Comparison of ENCODE assay signal across 8 mouse cellular contexts in the genomic region with DNA sequence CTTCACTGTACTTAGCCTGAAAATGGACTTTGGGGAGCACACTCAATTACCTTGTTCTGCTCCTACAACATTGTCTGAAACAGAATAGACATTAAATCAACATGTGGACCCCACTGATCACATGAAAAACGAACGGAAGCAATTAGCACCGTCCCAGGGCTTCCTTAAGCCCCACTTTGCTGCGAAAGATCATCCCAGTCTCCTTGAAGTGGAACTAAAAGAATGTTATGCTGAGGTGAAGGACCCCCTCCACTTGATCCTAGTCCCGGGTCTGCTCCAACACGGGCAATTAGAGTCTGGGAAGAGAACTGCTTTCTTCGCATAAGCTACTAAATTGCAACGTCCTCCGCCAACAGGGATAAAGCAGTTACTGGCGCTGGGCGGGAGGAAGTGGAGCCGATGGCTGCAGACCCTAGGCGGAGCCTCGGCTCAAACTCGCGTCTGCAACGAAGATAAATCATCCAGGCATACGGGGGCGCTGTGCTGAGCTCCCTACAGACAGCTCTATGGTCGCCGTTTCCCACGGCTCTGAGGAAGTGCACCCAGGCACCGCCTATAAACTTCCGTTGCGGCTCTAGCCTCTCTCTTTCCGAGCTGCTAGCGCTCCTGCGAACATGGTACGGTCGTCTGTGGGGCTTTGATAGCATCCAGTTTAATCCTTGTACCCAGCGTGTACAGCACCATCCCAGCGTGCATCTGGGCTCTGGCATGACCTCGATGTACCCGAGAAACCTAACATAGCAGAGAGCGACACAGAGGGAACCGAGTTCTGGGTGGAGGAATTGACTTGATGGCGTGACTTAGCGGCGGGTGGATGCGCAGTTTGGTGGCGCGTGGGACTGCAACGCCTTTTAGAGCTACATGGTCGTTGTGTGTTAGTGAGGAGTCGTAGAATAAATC. TPM values are rescaled to one million over a fixed set of nuclear protein-coding genes. Genes with fewer than 3 reads are reported as not detected.
A peak's percentile ranks its signal among the peaks of the same experiment; 100 is the strongest.
DNase-seq lines count a peak whose midpoint lies in the region; ATAC-seq and TF ChIP-seq lines count a peak whose summit lies in the region.

A gene (plus strand): TSS at position 552 of the 900 bp plus-strand sequence.

- TF ChIP-seq POLR2A in MEL (IDR thresholded peaks at IDR 0.05; ENCODE audit: control insufficient read depth in 1 of 2, insufficient read depth in 1 of 2, low read depth in 1 of 2, low read length in 2 of 2, poor library complexity in 1 of 2): no peak
- peak; percentile 86; the same call in 1 of the 2 replicates for TF ChIP-seq POLR2A in cerebellum, adult 2 months (IDR thresholded peaks at IDR 0.05; ENCODE audit: borderline replicate concordance, insufficient read depth, low read length)

- H3K4me2 ChIP-seq in forebrain, postnatal 0 days (ENCODE audit: low read depth): peak within 1 kb of the TSS; percentile 50
- H3K4me2 ChIP-seq in lung, embryonic 15.5 days: peak within 1 kb of the TSS; percentile 58

- peak within 1 kb of the TSS; percentile 99 for H3K27ac ChIP-seq in MEL (ENCODE audit: control insufficient read depth, low read depth, low read length)
- peak within 1 kb of the TSS; percentile 15; the same call in 1 of the 2 replicates for H3K27ac ChIP-seq in cerebellum, adult 2 months (ENCODE audit: insufficient read depth, low read length)
- peak within 1 kb of the TSS; percentile 80 for H3K27ac ChIP-seq in forebrain, postnatal 0 days (ENCODE audit: low read depth, low read length)
- peak within 1 kb of the TSS; percentile 86 for H3K27ac ChIP-seq in lung, embryonic 15.5 days

- H3K9ac ChIP-seq in MEL (ENCODE audit: control insufficient read depth, low read depth, low read length, poor library complexity, severe bottlenecking): peak within 1 kb of the TSS; percentile 85
- peak within 1 kb of the TSS; percentile 56 for H3K9ac ChIP-seq in forebrain, postnatal 0 days
- H3K9ac ChIP-seq in lung, embryonic 15.5 days: peak within 1 kb of the TSS; percentile 57

- peak in 1 of 3 experiments; percentile 89; a peak in 2 of 6 replicates for TF ChIP-seq CTCF in MEL (IDR thresholded peaks at IDR 0.05 in 2 of 3, conservative IDR thresholded peaks at IDR 0.05 in 1 of 3; ENCODE audit: control insufficient read depth in 1 of 3, insufficient read depth in 1 of 3, low read depth in 2 of 3, low read length in 3 of 3, poor library complexity in 1 of 3, severe bottlenecking in 1 of 3)
- peak; percentile 51 for TF ChIP-seq CTCF in cerebellum, adult 2 months (IDR thresholded peaks at IDR 0.05; ENCODE audit: borderline replicate concordance, insufficient read depth, low read depth, low read length)
- peak; percentile 63 for TF ChIP-seq CTCF in forebrain, postnatal 0 days (IDR thresholded peaks at IDR 0.05; ENCODE audit: low read depth)

- 4% methylated on average over 45 of the region's 45 CpGs for WGBS in cerebellum, adult 2 months
- WGBS in forebrain, postnatal 0 days: 24% methylated on average over 45 of the region's 45 CpGs
- 13% methylated on average over 45 of the region's 45 CpGs for WGBS in lung, embryonic 15.5 days

- peak within 1 kb of the TSS; percentile 70 to 75 for H3K4me3 ChIP-seq in MEL (ENCODE audit: control insufficient read depth in 1 of 2, insufficient read depth in 1 of 2, low read depth in 2 of 2, low read length in 2 of 2)
- peak within 1 kb of the TSS; percentile 94 for H3K4me3 ChIP-seq in cerebellum, adult 2 months (replicated peaks; ENCODE audit: insufficient read depth, low read depth, low read length)
- H3K4me3 ChIP-seq in forebrain, postnatal 0 days (ENCODE audit: low read depth, low read length): peak within 1 kb of the TSS; percentile 43
- peak within 1 kb of the TSS; percentile 53 for H3K4me3 ChIP-seq in lung, embryonic 15.5 days

- no peak for TF ChIP-seq EP300 in MEL (IDR thresholded peaks at IDR 0.05; ENCODE audit: low read depth in 1 of 2, low read length in 2 of 2)

- no peaks in the 10 kb centered on the region for H3K27me3 ChIP-seq in MEL (ENCODE audit: control insufficient read depth in 1 of 2, insufficient read depth in 2 of 2, low read length in 2 of 2)
- H3K27me3 ChIP-seq in cerebellum, adult 2 months (ENCODE audit: control insufficient read depth, insufficient read depth, low read length): no peaks in the 10 kb centered on the region
- H3K27me3 ChIP-seq in forebrain, postnatal 0 days (ENCODE audit: insufficient read depth, low read length): no peaks in the 10 kb centered on the region
- H3K27me3 ChIP-seq in lung, embryonic 15.5 days: no peaks in the 10 kb centered on the region

- peaks cover 70% of the 10 kb centered on the region for H3K79me2 ChIP-seq in MEL (ENCODE audit: control insufficient read depth, insufficient read depth, low read length, poor library complexity)

- H3K36me3 ChIP-seq in MEL (ENCODE audit: control insufficient read depth in 1 of 2, insufficient read depth in 2 of 2, low read length in 2 of 2): peaks cover 18 to 43% of the 10 kb centered on the region in 2 experiments
- no peaks in the 10 kb centered on the region for H3K36me3 ChIP-seq in forebrain, postnatal 0 days (ENCODE audit: insufficient read depth)
- H3K36me3 ChIP-seq in lung, embryonic 15.5 days: 0 out of 2 replicates have a peak, but pooled peaks cover 10% of the 10 kb centered on the region

- H3K9me3 ChIP-seq in MEL (replicated peaks; ENCODE audit: insufficient read depth, low read length): no peaks in the 10 kb centered on the region
- H3K9me3 ChIP-seq in forebrain, postnatal 0 days (ENCODE audit: low read length): no peaks in the 10 kb centered on the region
- H3K9me3 ChIP-seq in lung, embryonic 15.5 days: no peaks in the 10 kb centered on the region

- peak; percentile 98 for ATAC-seq in forebrain, postnatal 0 days
- ATAC-seq in lung, embryonic 15.5 days (ENCODE audit: borderline replicate concordance, extremely low read depth, low FRiP score, low TSS enrichment): peak; percentile 96

- DNase-seq in MEL (ENCODE audit: low read depth, low spot score): peak; percentile 100
- peak; percentile 87 to 90 for DNase-seq in cerebellum, adult 2 months
- DNase-seq in forebrain, postnatal 0 days: peak; percentile 93
- DNase-seq in heart, postnatal 4 days: peak; percentile 95
- DNase-seq in layer of hippocampus, adult 8-10 months (ENCODE audit: low spot score in 2 of 2): peak; percentile 85 to 89
- DNase-seq in ovary, adult 18-20 months (ENCODE audit: low spot score): peak; percentile 86
- peak; percentile 90 for DNase-seq in thymus, postnatal 0 days (ENCODE audit: low spot score)

- peaks cover 7 to 18% of the 10 kb centered on the region in 2 experiments; a peak in 3 of 4 replicates for H3K4me1 ChIP-seq in MEL (ENCODE audit: control insufficient read depth in 1 of 2, insufficient read depth in 2 of 2, low read length in 2 of 2)
- H3K4me1 ChIP-seq in cerebellum, adult 2 months (ENCODE audit: control insufficient read depth, insufficient read depth, low read length): no peaks in the 10 kb centered on the region
- H3K4me1 ChIP-seq in forebrain, postnatal 0 days (ENCODE audit: insufficient read depth): 0 out of 2 replicates have a peak, but pooled peaks cover 3% of the 10 kb centered on the region
- no peaks in the 10 kb centered on the region; the same call in 1 of the 2 replicates for H3K4me1 ChIP-seq in lung, embryonic 15.5 days

- no peak for TF ChIP-seq RAD21 in MEL (IDR thresholded peaks at IDR 0.05; ENCODE audit: low read depth, low read length)

TF ChIP-seq in MEL, 35 proteins besides CTCF, POLR2A, EP300 and RAD21:
- TF ChIP-seq TAL1 (IDR thresholded peaks at IDR 0.05; ENCODE audit: low read length): peak; percentile 23; the same call in 1 of the 2 replicates
- TF ChIP-seq SMC3 (IDR thresholded peaks at IDR 0.05; ENCODE audit: low read depth, low read length): no peak
- peak; percentile 98 for TF ChIP-seq POLR2AphosphoS5 (IDR thresholded peaks at IDR 0.05; ENCODE audit: borderline replicate concordance, low read depth, low read length)

RNA-seq across cellular contexts. Expression of the gene that starts here (rescaled TPM):
- 6,735 and 6,935 TPM in 2 replicates for total RNA-seq in MEL (2012; rRNA removed)
- 1,000 to 10,000 TPM in 1 of 2 experiments, not detected in 1; 1,673 TPM for polyA plus RNA-seq in MEL (2012; ENCODE audit: insufficient read depth in 1 of 2, insufficient read length in 2 of 2, low read depth in 1 of 2, low replicate concordance in 2 of 2, missing spikeins in 1 of 2)
- 426 and 451 TPM in 2 replicates for polyA plus RNA-seq in cerebellum, adult 2 months (2012; rRNA removed)
- 467 and 887 TPM in 2 replicates for total RNA-seq in forebrain, postnatal 0 days (2014; rRNA removed)
- polyA plus RNA-seq in forebrain, postnatal 0 days (2015; fragmentation: Nextera tagmentation; extraction: Ambion mirVana): 198 and 280 TPM in 2 replicates
- 100 to 1,000 TPM; 208 to 224 TPM for total RNA-seq in heart, postnatal 4 days (2021)
- 100 to 1,000 TPM in 3 of 4 experiments, 10 to 100 TPM in 1; 97.1 to 183 (median 148) TPM for total RNA-seq in layer of hippocampus, adult 8-10 months (2022)
- polyA plus RNA-seq in lung, embryonic 15.5 days (2015; fragmentation: Nextera tagmentation; extraction: Ambion mirVana): 375 and 413 TPM in 2 replicates
- polyA plus RNA-seq in thymus, postnatal 0 days (2015; fragmentation: Nextera tagmentation; extraction: Ambion mirVana): 605 and 639 TPM in 2 replicates

Comparison
In these comparisons a context has a peak if more than half of its experiments do, and no peak if none do; other contexts are left out.
1. Peak in every context shown above with its lines: DNase-seq, ATAC-seq, H3K4me3 ChIP-seq and H3K27ac ChIP-seq.
2. H3K27ac ChIP-seq: peak in every context shown above with its lines; median percentile 99 in MEL; 86 in lung, embryonic 15.5 days; 80 in forebrain, postnatal 0 days; 15 in cerebellum, adult 2 months.
3. H3K4me3 ChIP-seq: peak in every context shown above with its lines; median percentile 94 in cerebellum, adult 2 months; 72 in MEL; 53 in lung, embryonic 15.5 days; 43 in forebrain, postnatal 0 days.